Mouse (Mus musculus): ENCODE data around the gene Ptprn2. TPM values are rescaled to one million over a fixed set of nuclear protein-coding genes. Genes with fewer than 3 reads are reported as not detected.

Gene Ptprn2
- total RNA-seq, 2 experiments from 2014 or later, result 14.8 to 17.6 TPM

GRCm38 (mm10) chr12:116892584-116892983 lies 407.1 kb downstream of the Ptprn2 start:
- no peak for DNase-seq

DNA sequence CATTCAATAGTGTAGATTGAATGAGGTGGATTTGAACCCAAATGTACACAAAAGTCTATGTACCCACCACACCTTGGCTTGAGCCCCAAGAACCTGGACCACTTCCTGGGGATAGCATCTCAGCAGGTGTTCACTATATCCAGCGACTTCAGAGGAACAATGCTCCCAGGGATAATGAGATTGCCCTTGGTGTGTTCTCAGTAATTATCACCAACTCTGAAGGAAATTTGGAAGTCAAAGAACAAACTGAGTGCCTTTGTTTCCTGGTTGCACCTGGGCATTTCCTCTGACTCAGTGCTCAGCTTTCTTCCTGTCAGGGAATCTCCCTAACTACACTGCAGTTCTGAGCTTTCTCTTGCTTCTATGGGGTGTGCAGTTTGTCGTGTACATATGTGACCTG lies 411.1 kb downstream of the Ptprn2 start:
- DNase-seq, result no peak

DNA sequence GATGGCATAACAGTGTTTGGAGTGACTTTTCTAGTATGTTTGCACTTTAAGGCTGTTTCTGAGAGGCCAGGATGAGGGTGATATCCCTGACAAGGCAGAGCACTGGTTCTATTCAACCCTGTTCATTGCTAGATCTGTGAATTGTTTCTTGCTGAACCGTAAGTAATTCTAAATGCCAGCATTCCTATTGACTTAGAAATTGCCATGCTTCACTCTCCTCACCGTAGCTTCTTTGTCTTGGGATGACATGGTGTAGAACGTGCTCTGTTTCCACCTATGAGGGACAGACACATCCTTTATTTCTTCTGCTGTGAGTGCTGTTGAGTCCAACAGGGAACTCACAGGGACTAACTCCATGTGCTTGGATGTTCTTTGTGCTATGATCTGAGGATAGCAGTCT lies 416.3 kb downstream of the Ptprn2 start:
- DNase-seq, result no peak

- no peak for DNase-seq
Observed at GRCm38 (mm10) chr12:116907424-116907823, 421.9 kb downstream of the Ptprn2 start.

GRCm38 (mm10) chr12:116908668-116909067 lies 423.1 kb downstream of the Ptprn2 start:
- DNase-seq, result no peak

DNA sequence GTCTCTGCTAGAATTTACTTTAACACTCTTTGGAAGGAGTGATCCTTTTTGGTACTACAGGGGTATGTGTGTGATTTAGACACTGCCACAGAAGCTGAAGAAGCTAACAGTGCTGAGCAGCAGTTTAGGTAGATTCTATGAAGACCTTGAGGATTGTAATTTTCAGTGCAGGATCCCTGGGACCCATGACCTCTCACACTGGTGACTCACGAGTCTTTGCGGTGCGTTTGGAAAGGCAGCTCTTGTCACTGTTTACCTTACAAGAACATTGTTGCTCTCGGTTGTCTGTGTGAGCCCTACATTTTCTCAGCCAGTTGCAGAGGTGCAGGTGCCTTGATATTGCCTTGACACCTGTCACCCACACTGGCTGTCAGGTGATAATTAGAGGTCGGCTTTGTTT lies 431.3 kb downstream of the Ptprn2 start:
- DNase-seq, result peak; percentile 17 to 52

DNA sequence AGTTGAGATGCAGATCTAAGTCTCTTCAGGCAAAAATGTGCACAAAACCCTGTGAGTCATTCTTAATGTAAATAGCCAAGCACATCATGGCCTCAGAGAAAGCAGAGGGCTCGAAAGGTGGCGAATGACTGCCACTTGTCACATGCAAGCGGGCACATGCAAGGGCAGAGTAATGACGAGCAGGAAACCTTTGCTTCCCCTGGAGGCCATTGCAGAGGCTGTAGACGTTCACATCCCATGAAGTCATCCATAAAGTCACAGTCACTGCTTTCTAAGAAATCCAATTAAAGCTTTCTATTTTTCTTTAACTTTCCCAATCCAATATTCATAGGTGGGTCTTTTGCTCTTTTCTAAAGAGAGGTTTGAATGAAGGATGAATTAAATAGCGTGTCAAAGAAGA lies 433.7 kb downstream of the Ptprn2 start:
- DNase-seq, result no peak

DNA sequence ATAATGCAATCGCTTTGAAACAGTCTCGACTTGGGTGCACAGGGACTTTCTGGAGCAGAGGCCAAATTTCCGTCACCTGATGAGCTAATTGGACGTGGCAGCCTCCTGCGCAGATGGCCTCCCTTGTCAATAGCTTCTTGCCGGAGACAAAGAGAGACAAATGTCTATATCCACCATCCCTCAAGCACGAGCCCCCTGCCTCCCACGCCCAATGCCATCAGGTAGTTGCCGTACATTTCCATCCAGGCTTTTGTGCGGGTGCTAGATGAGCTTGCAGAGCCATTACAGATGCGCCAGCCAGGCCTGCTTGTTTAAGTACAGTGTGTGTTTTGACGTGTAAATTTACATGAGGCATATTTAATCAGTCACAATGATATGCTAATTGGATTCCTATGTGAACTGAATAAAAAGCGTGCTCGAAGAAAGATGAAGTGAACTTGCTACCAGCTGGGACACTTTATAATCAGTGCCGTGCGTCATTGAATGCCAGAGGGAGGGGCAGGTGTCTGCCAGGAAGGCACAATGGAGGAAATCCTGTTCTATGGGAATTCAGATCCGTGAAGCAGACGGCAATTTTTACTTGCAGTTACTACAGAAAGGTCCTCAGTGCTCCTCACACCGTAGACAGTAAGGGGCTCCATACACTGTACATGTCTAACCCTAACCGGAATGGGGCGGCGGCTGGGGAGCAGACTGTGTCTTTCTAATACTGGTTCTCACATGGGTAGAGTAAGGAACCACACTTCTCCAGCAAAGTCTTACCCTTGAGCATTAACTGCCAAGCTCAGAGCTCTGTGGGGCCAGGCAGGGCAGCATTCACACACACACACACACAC lies 434.4 kb downstream of the Ptprn2 start:
- DNase-seq, result no peak

DNA sequence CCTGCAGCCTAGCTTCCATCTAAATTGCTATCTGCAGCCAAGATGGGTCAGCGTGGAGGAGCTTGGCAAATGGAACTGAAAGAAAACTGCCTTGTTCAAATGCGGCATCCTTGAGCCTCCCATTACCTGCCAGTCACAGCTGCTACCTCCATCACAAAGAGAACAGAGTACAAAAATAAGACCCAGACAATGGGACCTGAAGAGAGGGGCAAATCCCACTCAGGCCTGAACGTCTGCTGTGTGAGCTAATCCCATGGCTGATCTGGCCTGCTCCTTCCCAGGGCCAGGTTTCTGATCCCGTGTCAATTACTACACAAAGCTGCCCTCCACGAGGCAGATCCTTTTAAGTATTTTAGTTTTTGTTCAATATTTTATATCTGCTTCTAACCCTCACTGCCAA lies 441.6 kb downstream of the Ptprn2 start:
- DNase-seq, result no peak

- no peak for DNase-seq
Observed at GRCm38 (mm10) chr12:116927516-116927915, 442.0 kb downstream of the Ptprn2 start.

DNA sequence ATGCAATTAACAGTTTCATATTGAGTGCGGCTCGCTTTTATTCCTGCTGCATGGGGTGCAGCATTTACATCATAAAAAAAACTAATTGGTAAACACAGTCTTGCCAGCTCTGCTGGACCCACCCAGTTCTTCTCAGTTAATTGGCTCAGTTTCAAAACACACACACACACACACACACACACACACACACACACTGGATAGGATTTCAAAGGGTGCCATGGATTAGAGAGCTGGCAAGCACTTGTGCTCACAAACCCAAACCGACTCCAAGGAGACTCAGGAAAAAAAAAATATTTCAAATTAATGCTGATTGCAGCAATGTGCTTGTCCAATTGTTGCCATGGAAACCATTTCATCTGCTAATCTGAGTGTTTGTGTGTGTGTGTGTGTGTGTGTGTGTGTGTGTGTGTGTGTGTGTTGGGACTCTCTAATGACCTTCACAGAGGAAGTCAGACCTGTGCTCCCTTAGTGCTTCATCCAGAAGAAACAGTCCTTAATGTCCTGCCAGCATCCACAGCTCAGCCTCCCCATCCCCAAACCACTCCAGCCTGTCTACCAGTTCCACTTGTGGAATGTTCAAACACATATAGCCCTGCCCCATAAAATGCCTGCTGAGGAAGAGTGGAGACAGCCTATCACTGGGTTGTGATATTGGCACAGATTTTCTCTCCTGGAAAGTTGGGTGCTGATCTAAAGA lies 452.8 kb downstream of the Ptprn2 start:
- DNase-seq, result no peak

DNA sequence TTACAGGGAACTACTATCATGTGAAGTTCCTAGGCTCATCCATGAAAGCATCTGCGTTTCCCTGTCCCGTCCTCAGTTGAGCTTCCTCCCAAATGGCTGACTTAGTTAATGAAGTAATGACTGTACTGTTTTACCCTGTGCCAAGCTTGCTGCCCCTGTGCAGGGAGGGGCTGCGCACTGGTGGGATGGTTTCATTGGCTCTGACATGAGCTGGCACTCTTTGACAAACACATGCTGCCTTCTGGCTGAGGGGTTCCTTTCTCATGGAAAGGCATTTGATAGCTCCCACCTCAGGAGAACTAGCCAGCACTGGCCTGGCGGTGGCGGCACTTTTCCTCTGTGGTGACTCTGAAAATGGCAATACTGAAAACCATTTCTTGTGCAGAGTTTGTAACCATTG lies 458.4 kb downstream of the Ptprn2 start:
- no peak for DNase-seq

DNA sequence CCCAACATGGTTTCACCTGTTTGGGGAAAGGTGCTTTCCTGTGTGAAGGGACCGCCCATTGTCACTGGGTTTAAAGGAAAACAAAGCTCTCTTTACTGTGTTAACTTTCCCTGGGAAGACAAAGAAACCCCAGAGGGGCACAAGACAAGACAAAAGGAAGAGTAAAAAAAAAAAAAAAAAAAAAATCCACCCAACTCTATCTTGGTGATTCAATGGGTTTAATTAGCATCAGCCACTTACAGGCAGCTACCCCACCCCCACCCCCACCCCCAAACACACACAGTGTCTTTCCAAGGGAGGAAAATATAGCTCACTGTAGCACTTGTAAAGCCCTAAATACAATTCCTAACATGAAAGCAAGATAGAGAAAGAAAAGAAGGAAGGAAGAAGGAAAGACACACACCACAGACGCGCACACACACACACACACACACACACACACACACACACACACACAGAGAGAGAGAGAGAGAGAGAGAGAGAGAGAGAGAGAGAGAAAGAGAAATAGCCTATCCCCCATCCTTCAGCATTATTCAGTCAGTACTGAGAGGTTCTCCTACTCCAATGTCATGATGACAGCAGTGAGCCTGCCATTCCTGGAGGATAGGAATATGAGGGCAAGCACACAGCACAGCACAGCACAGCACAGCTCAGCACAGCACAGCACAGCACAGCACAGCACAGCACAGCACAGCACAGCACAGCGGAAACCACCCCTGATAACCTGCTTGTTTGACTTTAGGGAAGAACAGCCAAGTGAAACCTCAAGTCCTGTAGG lies 462.8 kb downstream of the Ptprn2 start:
- DNase-seq, result no peak

- DNase-seq, result peak; percentile 47 to 57
Observed at GRCm38 (mm10) chr12:116949726-116950125, 464.2 kb downstream of the Ptprn2 start.

- DNase-seq, result no peak
Observed at GRCm38 (mm10) chr12:116952452-116953205, 467.1 kb downstream of the Ptprn2 start.

DNA sequence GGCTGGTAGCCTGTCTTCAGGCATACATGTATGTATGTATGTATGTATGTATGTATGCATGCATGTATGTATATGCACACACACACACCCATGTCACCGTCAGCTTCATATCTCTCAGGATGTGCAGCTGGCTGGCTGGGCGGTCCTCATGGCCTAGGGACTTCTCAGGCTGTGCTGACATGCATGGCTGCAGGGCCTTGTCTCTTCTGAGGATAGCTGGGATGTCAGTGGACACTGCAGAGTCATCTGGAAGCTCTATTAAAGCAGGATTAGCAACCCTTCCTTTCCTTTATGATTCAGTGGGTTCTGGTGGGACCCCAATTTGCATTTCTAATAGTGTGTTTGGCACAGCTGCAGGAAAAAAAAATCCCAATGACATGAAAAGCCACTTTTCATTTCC lies 473.6 kb downstream of the Ptprn2 start:
- DNase-seq, result no peak

DNA sequence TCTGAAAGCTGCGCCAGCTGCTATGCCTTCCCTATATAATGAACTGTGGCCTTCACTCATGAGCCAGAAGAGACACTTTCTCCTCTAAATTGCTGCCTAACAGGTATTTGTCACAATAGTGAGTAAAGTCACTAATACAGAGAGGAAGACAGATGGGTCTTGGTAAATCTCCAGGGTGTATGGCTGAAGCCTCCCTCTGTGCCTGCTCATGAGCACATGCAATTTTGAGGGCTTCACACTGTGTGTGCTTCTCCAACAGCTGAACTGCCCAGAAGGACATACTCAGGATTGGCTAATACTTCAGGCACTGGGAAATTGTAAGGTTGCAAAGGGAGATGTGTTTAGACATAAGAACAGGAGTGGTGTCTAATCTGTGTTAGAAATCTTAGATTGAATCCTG lies 478.4 kb downstream of the Ptprn2 start:
- no peak for DNase-seq

DNA sequence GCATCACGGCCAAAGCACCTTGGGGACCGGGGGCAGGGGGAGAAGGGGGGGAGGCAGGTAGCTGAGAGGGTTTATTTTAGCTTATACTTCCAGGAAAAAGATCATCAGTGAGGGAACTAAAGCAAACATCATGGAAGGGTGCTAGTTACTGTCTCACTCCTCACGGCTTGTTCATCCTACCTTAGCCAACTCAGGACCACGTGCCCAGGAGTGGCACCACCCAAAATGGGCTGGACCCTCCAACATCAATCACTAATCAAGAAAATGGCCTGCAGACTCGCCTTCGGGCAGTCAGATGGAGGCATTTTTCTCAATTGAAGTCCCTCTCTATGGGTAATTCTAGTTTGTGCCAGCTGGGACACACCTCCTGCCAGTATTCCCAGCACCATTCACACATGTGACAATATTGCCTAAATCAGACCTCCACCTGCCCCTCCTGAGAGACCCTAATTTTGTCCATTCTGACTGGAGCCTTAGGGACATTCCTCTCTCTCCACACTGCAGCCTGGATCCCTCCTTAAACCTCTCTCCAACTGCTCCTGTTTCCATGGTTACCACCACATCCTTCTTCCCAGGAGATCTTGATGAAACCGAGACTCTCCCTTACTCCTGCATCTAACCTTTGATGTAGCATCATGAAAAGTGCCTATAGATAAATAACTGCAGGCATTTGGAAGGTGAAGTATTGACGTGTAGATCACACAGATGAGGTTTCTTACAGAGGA lies 482.9 kb downstream of the Ptprn2 start:
- DNase-seq, result no peak

DNA sequence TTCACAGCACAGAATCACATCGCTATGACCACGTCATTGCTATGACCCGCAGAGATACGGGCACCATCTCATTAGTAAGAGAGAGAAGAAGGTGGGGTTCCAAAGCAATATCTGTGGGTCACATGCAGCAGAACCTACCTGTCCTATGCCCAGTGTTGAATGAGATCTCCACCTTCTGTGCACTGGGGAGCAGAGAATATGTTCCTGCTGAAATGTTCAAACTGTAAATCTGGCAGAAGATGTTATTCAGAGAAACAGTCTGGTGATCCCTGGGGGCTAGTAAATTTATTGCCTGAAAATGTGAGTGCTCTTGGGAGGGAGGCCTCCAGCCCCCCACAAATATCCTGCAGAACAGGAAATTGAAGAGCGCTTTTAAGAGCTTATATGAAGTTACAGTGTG lies 490.0 kb downstream of the Ptprn2 start:
- no peak for DNase-seq

- DNase-seq, result no peak
Observed at GRCm38 (mm10) chr12:116976981-116977380, 491.5 kb downstream of the Ptprn2 start.

- peak; percentile 42 to 68 for DNase-seq
Observed at GRCm38 (mm10) chr12:116978201-116978600, 492.7 kb downstream of the Ptprn2 start.
